Mouse (Mus musculus): ENCODE data around the gene Sdf2. TPM values are rescaled to one million over a fixed set of nuclear protein-coding genes. Genes with fewer than 3 reads are reported as not detected.
"Not testable (repeated sequence)": the region's sequence is repeated elsewhere in the genome, so short reads cannot be mapped to it uniquely, and the experiment has no call there.

Sdf2 gene
- polyA plus RNA-seq, 1 experiment from 2014 or later: 76.7 TPM

GRCm38 (mm10) chr11:78262550-78262949, 17.0 kb downstream of the Sdf2 start:
- 2% methylated on average over 8 of the region's 8 CpGs for WGBS
- DNase-seq: peak; percentile 84

GRCm38 (mm10) chr11:78265571-78265970, 20.0 kb downstream of the Sdf2 start:
- ATAC-seq (ENCODE audit: insufficient read depth): no peak
- WGBS: 87% methylated on average over 6 of the region's 6 CpGs
- DNase-seq: no peak
- TF ChIP-seq CTCF (IDR thresholded peaks at IDR 0.05; ENCODE audit: low read depth): no peak
- Histone ChIP-seq H3K4me3 (ENCODE audit: low read depth, low read length) (no peak overlapping the region), H3K4me2 (no peak overlapping the region), H3K27ac (ENCODE audit: low read depth) (no peak overlapping the region), H3K4me1 (ENCODE audit: insufficient read depth) (no peaks in the 10 kb centered on the region), H3K9me3 (ENCODE audit: low read depth, low read length) (no peaks in the 10 kb centered on the region), H3K27me3 (ENCODE audit: insufficient read depth, low read length) (peaks cover 3% of the 10 kb centered on the region; the same call in 1 of the 2 replicates), H3K9ac (no peak overlapping the region), H3K36me3 (ENCODE audit: insufficient read depth) (peaks cover 71% of the 10 kb centered on the region)

More at GRCm38 (mm10) chr11:78262550-78262949, 17.0 kb downstream of the Sdf2 start:
- ATAC-seq (ENCODE audit: insufficient read depth): no peak
- peak overlapping the region; percentile 69 for H3K4me2 ChIP-seq
- no peaks in the 10 kb centered on the region for H3K9me3 ChIP-seq (ENCODE audit: low read depth, low read length)
- TF ChIP-seq CTCF (IDR thresholded peaks at IDR 0.05; ENCODE audit: low read depth): peak; percentile 75
- peak overlapping the region; percentile 20; the same call in 1 of the 2 replicates for H3K9ac ChIP-seq
- H3K36me3 ChIP-seq (ENCODE audit: insufficient read depth): peaks cover 43% of the 10 kb centered on the region
- peaks cover 5% of the 10 kb centered on the region; the same call in 1 of the 2 replicates for H3K27me3 ChIP-seq (ENCODE audit: insufficient read depth, low read length)
- no peak overlapping the region for H3K27ac ChIP-seq (ENCODE audit: low read depth)
- H3K4me1 ChIP-seq (ENCODE audit: insufficient read depth): no peaks in the 10 kb centered on the region
- peak overlapping the region; percentile 79 for H3K4me3 ChIP-seq (ENCODE audit: low read depth, low read length)

GRCm38 (mm10) chr11:78271986-78272385, 26.4 kb downstream of the Sdf2 start:
- WGBS: 90% methylated on average over 13 of the region's 13 CpGs
- Histone ChIP-seq H3K36me3 (ENCODE audit: insufficient read depth) (peaks cover 95% of the 10 kb centered on the region), H3K4me3 (ENCODE audit: low read depth, low read length) (no peak overlapping the region), H3K27ac (ENCODE audit: low read depth) (no peak overlapping the region), H3K4me1 (ENCODE audit: insufficient read depth) (no peaks in the 10 kb centered on the region), H3K4me2 (no peak overlapping the region), H3K9ac (no peak overlapping the region), H3K27me3 (ENCODE audit: insufficient read depth, low read length) (no peaks in the 10 kb centered on the region), H3K9me3 (ENCODE audit: low read depth, low read length) (no peaks in the 10 kb centered on the region)
- no peak for TF ChIP-seq CTCF (IDR thresholded peaks at IDR 0.05; ENCODE audit: low read depth)
- ATAC-seq (ENCODE audit: insufficient read depth) (no peak), DNase-seq (no peak)

- Histone ChIP-seq H3K9ac (no peak overlapping the region), H3K4me1 (ENCODE audit: insufficient read depth) (no peaks in the 10 kb centered on the region), H3K27ac (ENCODE audit: low read depth) (no peak overlapping the region), H3K9me3 (ENCODE audit: low read depth, low read length) (no peaks in the 10 kb centered on the region), H3K27me3 (ENCODE audit: insufficient read depth, low read length) (no peaks in the 10 kb centered on the region), H3K4me3 (ENCODE audit: low read depth, low read length) (no peak overlapping the region), H3K4me2 (no peak overlapping the region), H3K36me3 (ENCODE audit: insufficient read depth) (peaks cover 96% of the 10 kb centered on the region)
- no peak for DNase-seq
- 94% methylated on average over 1 of the region's 1 CpGs for WGBS
- TF ChIP-seq CTCF (IDR thresholded peaks at IDR 0.05; ENCODE audit: low read depth): no peak
- ATAC-seq (ENCODE audit: insufficient read depth): no peak
Observed at GRCm38 (mm10) chr11:78275596-78275995, 30.1 kb downstream of the Sdf2 start.

GRCm38 (mm10) chr11:78276169-78276568, 30.6 kb downstream of the Sdf2 start:
- peak; percentile 24; the same call in 1 of the 2 replicates for TF ChIP-seq CTCF (IDR thresholded peaks at IDR 0.05; ENCODE audit: low read depth)
- not testable (repeated sequence) for H3K4me3 ChIP-seq (ENCODE audit: low read depth, low read length); ATAC-seq (ENCODE audit: insufficient read depth); H3K9ac ChIP-seq; H3K4me1 ChIP-seq (ENCODE audit: insufficient read depth); H3K9me3 ChIP-seq (ENCODE audit: low read depth, low read length); H3K27ac ChIP-seq (ENCODE audit: low read depth); H3K27me3 ChIP-seq (ENCODE audit: insufficient read depth, low read length); H3K4me2 ChIP-seq
- WGBS: 93% methylated on average over 4 of the region's 4 CpGs
- peak; percentile 10 for DNase-seq
- H3K36me3 ChIP-seq (ENCODE audit: insufficient read depth): peaks cover 98% of the 10 kb centered on the region

GRCm38 (mm10) chr11:78278853-78279252, 33.3 kb downstream of the Sdf2 start:
- Histone ChIP-seq H3K4me2 (no peak overlapping the region), H3K9me3 (ENCODE audit: low read depth, low read length) (no peaks in the 10 kb centered on the region), H3K36me3 (ENCODE audit: insufficient read depth) (peaks cover 96% of the 10 kb centered on the region), H3K4me1 (ENCODE audit: insufficient read depth) (no peaks in the 10 kb centered on the region), H3K27me3 (ENCODE audit: insufficient read depth, low read length) (no peaks in the 10 kb centered on the region), H3K9ac (no peak overlapping the region), H3K27ac (ENCODE audit: low read depth) (no peak overlapping the region), H3K4me3 (ENCODE audit: low read depth, low read length) (no peak overlapping the region)
- DNase-seq: no peak
- no peak for ATAC-seq (ENCODE audit: insufficient read depth)
- no peak for TF ChIP-seq CTCF (IDR thresholded peaks at IDR 0.05; ENCODE audit: low read depth)
- 83% methylated on average over 7 of the region's 7 CpGs for WGBS

GRCm38 (mm10) chr11:78279586-78279985, 34.0 kb downstream of the Sdf2 start:
- TF ChIP-seq CTCF (IDR thresholded peaks at IDR 0.05; ENCODE audit: low read depth): no peak
- Histone ChIP-seq H3K36me3 (ENCODE audit: insufficient read depth) (peaks cover 96% of the 10 kb centered on the region), H3K27me3 (ENCODE audit: insufficient read depth, low read length) (no peaks in the 10 kb centered on the region), H3K9me3 (ENCODE audit: low read depth, low read length) (no peaks in the 10 kb centered on the region), H3K4me2 (no peak overlapping the region), H3K4me1 (ENCODE audit: insufficient read depth) (no peaks in the 10 kb centered on the region), H3K27ac (ENCODE audit: low read depth) (no peak overlapping the region), H3K9ac (no peak overlapping the region), H3K4me3 (ENCODE audit: low read depth, low read length) (no peak overlapping the region)
- DNase-seq: no peak
- ATAC-seq (ENCODE audit: insufficient read depth): no peak
- WGBS: 92% methylated on average over 4 of the region's 4 CpGs

Measured in lung, embryonic 14.5 days (tissue).